ENCODE assay signal across 20 mouse cellular contexts in genomic region chr9:109939401-109939800, GRCm38 (mm10). TPM values are rescaled to one million over a fixed set of nuclear protein-coding genes. Genes with fewer than 3 reads are reported as not detected.
DNase-seq lines count a peak whose midpoint lies in the region; ATAC-seq and TF ChIP-seq lines count a peak whose summit lies in the region.
"Had no signal": no experiment of that assay in that cellular context is flagged by ENCODE, and none has a peak within 500 bp of the region (broad histone marks: within the 10 kb centered on the region; RNA-seq: fewer than 3 reads in every experiment).

No protein-coding gene starts in this region.

- H3K9ac ChIP-seq in heart, adult 2 months (ENCODE audit: low read depth, low read length) = no peak overlapping the region
- H3K9ac ChIP-seq in midbrain, postnatal 0 days (replicated peaks; ENCODE audit: low read length, poor library complexity, severe bottlenecking) = no peak overlapping the region
- H3K9ac ChIP-seq: heart, embryonic 13.5 days; hindbrain, embryonic 12.5 days; liver, embryonic 13.5 days; midbrain, embryonic 12.5 days had no signal

- 95% methylated on average over 3 of the region's 3 CpGs for WGBS in heart, adult 2 months
- WGBS in midbrain, postnatal 0 days = 88% methylated on average over 3 of the region's 3 CpGs
- 90% methylated on average over 3 of the region's 3 CpGs for WGBS in midbrain, embryonic 10.5 days
- WGBS in hindbrain, embryonic 10.5 days = 87% methylated on average over 3 of the region's 3 CpGs

- no peak for TF ChIP-seq POLR2A in heart, adult 2 months (IDR thresholded peaks at IDR 0.05; ENCODE audit: insufficient read depth, low read depth, low read length)

- DNase-seq in heart, adult 2 months = no peak
- no peak for DNase-seq in heart, postnatal 36 days
- DNase-seq in midbrain, postnatal 0 days (ENCODE audit: low spot score) = no peak
- no peak for DNase-seq in midbrain, embryonic 10.5 days (ENCODE audit: low spot score)
- peak; percentile 41 for DNase-seq in ES-CJ7 (ENCODE audit: low read depth, low spot score)
- no peak for DNase-seq in hindbrain, embryonic 10.5 days (ENCODE audit: low spot score)
- DNase-seq in cerebellum, postnatal 4 days (ENCODE audit: low spot score in 2 of 2) = no peak
- DNase-seq: adrenal gland, postnatal 36 days; cerebellum, postnatal 14 days; gastrocnemius, postnatal 14 days; kidney, adult 11 months; kidney, postnatal 4 days; layer of hippocampus, postnatal 36 days; liver, embryonic 13.5 days had no signal

- H3K27ac ChIP-seq in heart, adult 2 months = no peak overlapping the region
- no peak overlapping the region for H3K27ac ChIP-seq in midbrain, postnatal 0 days (ENCODE audit: low read depth, low read length)
- no peak overlapping the region for H3K27ac ChIP-seq in midbrain, embryonic 10.5 days (replicated peaks)
- no peak overlapping the region for H3K27ac ChIP-seq in hindbrain, embryonic 10.5 days
- H3K27ac ChIP-seq: heart, embryonic 13.5 days; hindbrain, embryonic 12.5 days; limb, embryonic 10.5 days; liver, embryonic 13.5 days; midbrain, embryonic 12.5 days had no signal

- TF ChIP-seq EP300 in heart, adult 2 months (IDR thresholded peaks at IDR 0.05; ENCODE audit: insufficient read depth, low read depth, low read length) = no peak

- H3K4me1 ChIP-seq in heart, adult 2 months (ENCODE audit: control insufficient read depth, insufficient read depth, low read length) = peaks cover 11% of the 10 kb centered on the region
- H3K4me1 ChIP-seq in midbrain, postnatal 0 days (ENCODE audit: insufficient read depth, low read length) = no peaks in the 10 kb centered on the region
- H3K4me1 ChIP-seq in midbrain, embryonic 10.5 days = no peaks in the 10 kb centered on the region
- no peaks in the 10 kb centered on the region for H3K4me1 ChIP-seq in hindbrain, embryonic 10.5 days (replicated peaks)
- H3K4me1 ChIP-seq: hindbrain, embryonic 12.5 days; limb, embryonic 10.5 days; midbrain, embryonic 12.5 days had no signal

- TF ChIP-seq CTCF in heart, adult 2 months (IDR thresholded peaks at IDR 0.05) = peak; percentile 52
- peak; percentile 31 for TF ChIP-seq CTCF in midbrain, postnatal 0 days (IDR thresholded peaks at IDR 0.05)

- H3K27me3 ChIP-seq in heart, adult 2 months (ENCODE audit: control insufficient read depth, insufficient read depth, low read length) = no peaks in the 10 kb centered on the region
- no peaks in the 10 kb centered on the region for H3K27me3 ChIP-seq in midbrain, postnatal 0 days (ENCODE audit: insufficient read depth, low read length)
- no peaks in the 10 kb centered on the region for H3K27me3 ChIP-seq in midbrain, embryonic 10.5 days (ENCODE audit: low read depth, poor library complexity, severe bottlenecking)
- no peaks in the 10 kb centered on the region for H3K27me3 ChIP-seq in hindbrain, embryonic 10.5 days (ENCODE audit: insufficient read depth, poor library complexity, severe bottlenecking)
- H3K27me3 ChIP-seq: heart, embryonic 13.5 days; hindbrain, embryonic 12.5 days; liver, embryonic 13.5 days; midbrain, embryonic 12.5 days had no signal

- no peak for ATAC-seq in midbrain, postnatal 0 days (ENCODE audit: low FRiP score)
- ATAC-seq in megakaryocyte progenitor cell, adult 5-6 weeks (replicated peaks; ENCODE audit: poor library complexity) = peak; percentile 44; the same call in 1 of the 2 replicates

- no peak overlapping the region for H3K4me3 ChIP-seq in heart, adult 2 months
- H3K4me3 ChIP-seq in midbrain, postnatal 0 days (ENCODE audit: low read depth, low read length) = no peak overlapping the region
- no peak overlapping the region for H3K4me3 ChIP-seq in midbrain, embryonic 10.5 days
- no peak overlapping the region for H3K4me3 ChIP-seq in hindbrain, embryonic 10.5 days
- H3K4me3 ChIP-seq: heart, embryonic 13.5 days; hindbrain, embryonic 12.5 days; limb, embryonic 10.5 days; liver, embryonic 13.5 days; midbrain, embryonic 12.5 days; myocyte had no signal

- H3K79me2 ChIP-seq in heart, adult 2 months (replicated peaks; ENCODE audit: control insufficient read depth, insufficient read depth, low read length) = peaks cover 11% of the 10 kb centered on the region

- H3K36me3 ChIP-seq in heart, adult 2 months (ENCODE audit: control insufficient read depth, insufficient read depth, low read length) = peaks cover 19% of the 10 kb centered on the region
- no peaks in the 10 kb centered on the region for H3K36me3 ChIP-seq in midbrain, postnatal 0 days (ENCODE audit: insufficient read depth, low read length)
- H3K36me3 ChIP-seq in midbrain, embryonic 10.5 days = no peaks in the 10 kb centered on the region
- H3K36me3 ChIP-seq in hindbrain, embryonic 10.5 days = no peaks in the 10 kb centered on the region
- H3K36me3 ChIP-seq: heart, embryonic 13.5 days; hindbrain, embryonic 12.5 days; limb, embryonic 10.5 days; liver, embryonic 13.5 days; midbrain, embryonic 12.5 days had no signal

- H3K9me3 ChIP-seq in midbrain, postnatal 0 days (ENCODE audit: low read length) = no peaks in the 10 kb centered on the region
- no peaks in the 10 kb centered on the region for H3K9me3 ChIP-seq in midbrain, embryonic 10.5 days (replicated peaks)
- no peaks in the 10 kb centered on the region for H3K9me3 ChIP-seq in hindbrain, embryonic 10.5 days
- H3K9me3 ChIP-seq: heart, embryonic 13.5 days; hindbrain, embryonic 12.5 days; limb, embryonic 10.5 days; liver, embryonic 13.5 days; midbrain, embryonic 12.5 days had no signal

- H3K4me2 ChIP-seq in midbrain, postnatal 0 days (ENCODE audit: low read depth, low read length, poor library complexity, severe bottlenecking) = no peak overlapping the region
- H3K4me2 ChIP-seq: heart, embryonic 13.5 days; hindbrain, embryonic 12.5 days; liver, embryonic 13.5 days; midbrain, embryonic 12.5 days had no signal

- intact Hi-C loops in heart, adult 2 months (cut with DNase I) = no loop called here
- intact Hi-C loops in heart, postnatal 36 days (cut with DNase I) = no loop called here

RNA-seq across cellular contexts. Expression of gene Map4, which starts 8.1 kb away (rescaled TPM):
- total RNA-seq in heart, adult 2 months (2021) = 100 to 1,000 TPM; 279 to 331 TPM
- 172 and 183 TPM in 2 replicates for polyA plus RNA-seq in heart, adult 2 months (2012; rRNA removed)
- 100 to 1,000 TPM; 316 to 318 TPM for total RNA-seq in heart, postnatal 36 days (2021)
- 290 and 293 TPM in 2 replicates for total RNA-seq in midbrain, postnatal 0 days (2014; rRNA removed)
- 221 and 225 TPM in 2 replicates for polyA plus RNA-seq in midbrain, postnatal 0 days (2015; fragmentation: Nextera tagmentation; extraction: Ambion mirVana)
- 69.3 and 84.1 TPM in 2 replicates for polyA plus RNA-seq in midbrain, embryonic 10.5 days (2016; fragmentation: Nextera tagmentation; extraction: Ambion mirVana)
- 26.7 and 32.2 TPM in 2 replicates for total RNA-seq in megakaryocyte progenitor cell, adult 5-6 weeks (2015)
- total RNA-seq in megakaryocyte progenitor cell, adult 5-6 weeks (2017) = 20.1 and 26.3 TPM in 2 replicates
- polyA plus RNA-seq in hindbrain, embryonic 10.5 days (2016; fragmentation: Nextera tagmentation; extraction: Ambion mirVana) = 71.6 and 96.3 TPM in 2 replicates
